Mouse (Mus musculus) MEL (cell line): ENCODE results near the gene Pcbp3.

Experiments used
- CTCF ChIP-seq, 3 experiments: IDR thresholded peaks in 2 of 3; conservative IDR thresholded peaks in 1 of 3; 2 replicates each; pipeline ENCODE4 v1.5.1; 2011 to 2012; ENCODE audit warnings: low read length in 3 of 3, low read depth in 2 of 3, mild to moderate bottlenecking in 2 of 3, improper control_type of control experiment in 1 of 3, inconsistent platforms in 1 of 3, mixed read lengths in 1 of 3, moderate library complexity in 1 of 3; ENCODE audit not compliant: control insufficient read depth in 1 of 3, insufficient read depth in 1 of 3, poor library complexity in 1 of 3, severe bottlenecking in 1 of 3
- ELF1 ChIP-seq: IDR thresholded peaks from 2 replicates; pipeline ENCODE4 v1.6.1; 2014; ENCODE audit warnings: low read depth, mild to moderate bottlenecking, inconsistent platforms, low read length, improper control_type of control experiment, moderate library complexity
- EP300 ChIP-seq, 2 experiments: IDR thresholded peaks; 2 replicates each; pipeline ENCODE4 v1.6.1; 2011; ENCODE audit warnings: improper control_type of control experiment in 2 of 2, low read length in 2 of 2, low read depth in 1 of 2, mild to moderate bottlenecking in 1 of 2
- GATA1 ChIP-seq: IDR thresholded peaks from 2 replicates; pipeline ENCODE4 v1.6.1; 2011; ENCODE audit warnings: low read depth, low read length, improper control_type of control experiment
- MAZ ChIP-seq: IDR thresholded peaks from 2 replicates; pipeline ENCODE4 v1.6.1; 2012; ENCODE audit warnings: low read depth, mild to moderate bottlenecking, inconsistent platforms, low read length, improper control_type of control experiment
- MYB ChIP-seq: IDR thresholded peaks from 2 replicates; pipeline ENCODE4 v1.6.1; 2011; ENCODE audit warnings: mild to moderate bottlenecking, low read depth, low read length, improper control_type of control experiment
- POLR2A ChIP-seq, 2 experiments: IDR thresholded peaks; 2 replicates each; pipeline ENCODE4 v1.6.1; 2011 to 2012; ENCODE audit warnings: low read length in 2 of 2, mild to moderate bottlenecking in 2 of 2, control low read depth in 1 of 2, improper control_type of control experiment in 1 of 2, low read depth in 1 of 2, moderate library complexity in 1 of 2; ENCODE audit not compliant: control insufficient read depth in 1 of 2, insufficient read depth in 1 of 2, poor library complexity in 1 of 2
- TCF12 ChIP-seq: IDR thresholded peaks from 2 replicates; pipeline ENCODE4 v1.6.1; 2014; ENCODE audit warnings: low read depth, mild to moderate bottlenecking, inconsistent platforms, low read length, improper control_type of control experiment, moderate library complexity
- USF2 ChIP-seq, 2 experiments: IDR thresholded peaks; 2 replicates each; pipeline ENCODE4 v1.6.1; 2011 to 2012; ENCODE audit warnings: improper control_type of control experiment in 2 of 2, low read length in 2 of 2, borderline replicate concordance in 1 of 2, inconsistent platforms in 1 of 2, low read depth in 1 of 2, mild to moderate bottlenecking in 1 of 2; ENCODE audit not compliant: insufficient read depth in 1 of 2
- ZMIZ1 ChIP-seq: IDR thresholded peaks from 2 replicates; pipeline ENCODE4 v1.6.1; 2012; ENCODE audit warnings: low read depth, mild to moderate bottlenecking, inconsistent platforms, low read length, improper control_type of control experiment, moderate library complexity

DNA sequence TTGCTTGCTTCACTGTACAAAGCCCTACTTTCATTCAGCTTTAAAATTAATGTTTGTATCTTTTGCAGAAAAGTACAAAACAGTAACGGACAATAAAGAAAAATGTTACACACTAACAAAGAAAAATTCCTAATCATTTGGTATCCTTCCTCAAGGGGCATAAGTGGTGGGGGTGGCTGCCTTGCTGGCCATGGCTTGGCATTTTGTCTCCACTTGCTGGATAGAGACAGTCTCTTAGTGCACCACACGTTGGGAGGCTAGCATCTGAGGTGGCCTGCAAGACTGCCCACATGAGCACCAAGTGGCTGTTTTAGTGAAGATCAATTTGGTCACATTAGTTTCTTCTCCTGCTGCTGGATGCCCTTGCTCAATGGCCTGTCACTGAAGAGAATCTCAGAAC, 129.8 kb downstream of the Pcbp3 start:
- TF ChIP-seq ELF1 (no peak), CTCF (IDR thresholded peaks at IDR 0.05 in 2 of 3, conservative IDR thresholded peaks at IDR 0.05 in 1 of 3; ENCODE audit: control insufficient read depth in 1 of 3, insufficient read depth in 1 of 3, low read depth in 2 of 3, low read length in 3 of 3, poor library complexity in 1 of 3, severe bottlenecking in 1 of 3) (no peak), USF2 (IDR thresholded peaks at IDR 0.05; ENCODE audit: borderline replicate concordance in 1 of 2, insufficient read depth in 1 of 2, low read depth in 1 of 2, low read length in 2 of 2) (no peak), ZMIZ1 (no peak), EP300 (IDR thresholded peaks at IDR 0.05; ENCODE audit: low read depth in 1 of 2, low read length in 2 of 2) (no peak), GATA1 (no peak), MYB (no peak), TCF12 (no peak), MAZ (no peak), POLR2A (IDR thresholded peaks at IDR 0.05; ENCODE audit: control insufficient read depth in 1 of 2, insufficient read depth in 1 of 2, low read depth in 1 of 2, low read length in 2 of 2, poor library complexity in 1 of 2) (no peak)
